Mouse (Mus musculus): ENCODE data around the gene Snx29. TPM values are rescaled to one million over a fixed set of nuclear protein-coding genes. Genes with fewer than 3 reads are reported as not detected.
A peak's percentile ranks its signal among the peaks of the same experiment; 100 is the strongest.

Gene Snx29
- polyA plus RNA-seq, 1 experiment: 27.7 TPM

DNA sequence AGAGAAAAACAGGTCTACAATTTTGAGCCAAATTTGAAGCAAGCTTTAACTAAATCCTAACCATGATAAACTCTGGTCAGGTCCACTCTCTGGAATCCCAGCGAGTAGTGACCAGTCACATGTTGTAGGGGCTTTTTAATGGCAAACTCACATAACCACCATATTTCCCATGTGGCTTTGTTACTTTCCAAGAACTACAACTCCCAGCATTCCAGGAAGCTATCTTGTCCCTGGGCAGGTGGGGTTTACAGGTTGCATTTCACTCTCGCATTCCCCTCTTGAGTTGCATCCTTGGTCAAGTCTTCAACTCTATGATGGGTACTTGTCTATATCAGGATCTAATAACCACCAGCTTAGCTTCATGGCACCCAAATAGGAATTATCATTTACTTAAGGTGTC, 17.2 kb upstream of the Snx29 start:
- TF ChIP-seq CTCF (IDR thresholded peaks at IDR 0.05; ENCODE audit: low read depth, low read length): no peak
- no peak for TF ChIP-seq POLR2A (IDR thresholded peaks at IDR 0.05; ENCODE audit: borderline replicate concordance, low read depth, low read length)
- no peak overlapping the region for H3K27ac ChIP-seq (ENCODE audit: insufficient read depth, low read depth, low read length)
- H3K4me3 ChIP-seq (ENCODE audit: insufficient read depth, low read length): no peak overlapping the region
- H3K4me1 ChIP-seq (ENCODE audit: control insufficient read depth, insufficient read depth, low read length): peaks cover 5% of the 10 kb centered on the region

DNA sequence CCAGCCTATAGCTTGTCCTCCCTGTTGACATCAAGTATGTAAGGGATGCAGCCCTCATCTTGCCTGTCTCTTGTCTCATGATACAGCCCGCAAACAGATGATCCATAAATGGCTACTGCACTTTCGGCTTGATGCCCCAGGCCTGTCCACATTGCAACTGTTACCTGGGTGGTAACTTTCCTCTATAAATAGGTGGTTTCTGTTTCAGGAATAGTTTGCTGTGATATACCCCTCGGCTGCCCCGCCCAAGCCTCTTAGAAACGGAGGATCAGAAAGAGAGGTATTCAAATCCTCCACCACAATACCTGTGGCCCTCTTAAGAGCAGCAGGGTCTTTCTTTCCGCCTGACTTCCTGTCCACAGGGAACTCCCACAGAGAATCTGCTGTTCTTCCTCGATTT, 9.2 kb upstream of the Snx29 start, which contains the start of gene Tnfrsf17:
Gene Tnfrsf17, plus strand, starts transcription at position 301 of the 400 bp plus-strand sequence.
- H3K27ac ChIP-seq (ENCODE audit: insufficient read depth, low read depth, low read length): no peak within 1 kb of the TSS
- TF ChIP-seq CTCF (IDR thresholded peaks at IDR 0.05; ENCODE audit: low read depth, low read length): no peak
- no peak for TF ChIP-seq POLR2A (IDR thresholded peaks at IDR 0.05; ENCODE audit: borderline replicate concordance, low read depth, low read length)
- H3K4me3 ChIP-seq (ENCODE audit: insufficient read depth, low read length): no peak within 1 kb of the TSS
- peaks cover 48% of the 10 kb centered on the region for H3K4me1 ChIP-seq (ENCODE audit: control insufficient read depth, insufficient read depth, low read length)

- H3K4me3 ChIP-seq (ENCODE audit: insufficient read depth, low read length): no peak overlapping the region
- TF ChIP-seq CTCF (IDR thresholded peaks at IDR 0.05; ENCODE audit: low read depth, low read length) (no peak), POLR2A (IDR thresholded peaks at IDR 0.05; ENCODE audit: borderline replicate concordance, low read depth, low read length) (no peak)
- peaks cover 45% of the 10 kb centered on the region for H3K4me1 ChIP-seq (ENCODE audit: control insufficient read depth, insufficient read depth, low read length)
- H3K27ac ChIP-seq (ENCODE audit: insufficient read depth, low read depth, low read length): peak overlapping the region; percentile 62
These were observed 6.9 kb upstream of the Snx29 start for GRCm38 (mm10) chr16:11315786-11316320.

DNA sequence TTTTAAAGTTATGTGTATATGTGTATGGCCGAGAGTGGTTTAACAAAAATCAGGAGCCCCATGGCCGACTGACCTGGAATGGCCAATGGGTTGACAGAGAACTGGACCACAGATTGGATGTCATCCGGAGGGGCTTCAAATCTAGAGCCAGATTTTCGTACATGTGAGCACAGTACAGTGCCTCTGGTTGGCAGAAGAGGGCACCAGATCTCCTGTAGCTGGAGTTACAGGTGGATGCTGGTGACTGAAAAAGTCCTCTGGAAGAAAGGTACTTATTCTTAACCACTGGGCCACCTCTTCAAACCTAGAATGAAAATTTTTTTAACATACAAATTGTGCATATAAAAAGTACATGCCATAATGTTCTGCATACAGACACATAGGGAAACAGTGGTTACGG, 6.0 kb upstream of the Snx29 start:
- Histone ChIP-seq H3K4me3 (ENCODE audit: insufficient read depth, low read length) (no peak overlapping the region), H3K4me1 (ENCODE audit: control insufficient read depth, insufficient read depth, low read length) (peaks cover 47% of the 10 kb centered on the region), H3K27ac (ENCODE audit: insufficient read depth, low read depth, low read length) (peak overlapping the region; percentile 62)
- TF ChIP-seq POLR2A (IDR thresholded peaks at IDR 0.05; ENCODE audit: borderline replicate concordance, low read depth, low read length) (no peak), CTCF (IDR thresholded peaks at IDR 0.05; ENCODE audit: low read depth, low read length) (no peak)

DNA sequence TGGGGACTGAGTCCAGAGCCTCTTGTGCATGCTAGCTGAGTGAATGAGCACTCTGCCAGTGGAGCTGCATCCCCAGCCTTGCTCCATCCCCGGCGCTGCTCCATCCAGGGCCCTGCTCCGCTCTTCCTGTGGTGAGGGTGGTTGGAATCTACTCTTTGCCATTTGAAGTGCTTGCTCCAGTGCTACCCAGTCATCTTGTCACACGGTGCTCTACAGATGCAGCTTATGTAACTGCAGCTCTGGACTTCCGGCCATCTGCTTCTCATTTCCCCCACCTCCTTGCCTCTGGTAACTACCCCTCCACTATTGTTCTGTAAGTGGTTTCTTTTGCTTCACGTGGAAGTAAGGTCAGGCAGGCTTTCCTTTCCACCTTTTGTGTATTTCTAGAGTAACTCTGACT, 5.4 kb upstream of the Snx29 start:
- TF ChIP-seq CTCF (IDR thresholded peaks at IDR 0.05; ENCODE audit: low read depth, low read length): no peak
- no peak for TF ChIP-seq POLR2A (IDR thresholded peaks at IDR 0.05; ENCODE audit: borderline replicate concordance, low read depth, low read length)
- H3K27ac ChIP-seq (ENCODE audit: insufficient read depth, low read depth, low read length): peak overlapping the region; percentile 65
- H3K4me1 ChIP-seq (ENCODE audit: control insufficient read depth, insufficient read depth, low read length): peaks cover 53% of the 10 kb centered on the region
- H3K4me3 ChIP-seq (ENCODE audit: insufficient read depth, low read length): no peak overlapping the region

DNA sequence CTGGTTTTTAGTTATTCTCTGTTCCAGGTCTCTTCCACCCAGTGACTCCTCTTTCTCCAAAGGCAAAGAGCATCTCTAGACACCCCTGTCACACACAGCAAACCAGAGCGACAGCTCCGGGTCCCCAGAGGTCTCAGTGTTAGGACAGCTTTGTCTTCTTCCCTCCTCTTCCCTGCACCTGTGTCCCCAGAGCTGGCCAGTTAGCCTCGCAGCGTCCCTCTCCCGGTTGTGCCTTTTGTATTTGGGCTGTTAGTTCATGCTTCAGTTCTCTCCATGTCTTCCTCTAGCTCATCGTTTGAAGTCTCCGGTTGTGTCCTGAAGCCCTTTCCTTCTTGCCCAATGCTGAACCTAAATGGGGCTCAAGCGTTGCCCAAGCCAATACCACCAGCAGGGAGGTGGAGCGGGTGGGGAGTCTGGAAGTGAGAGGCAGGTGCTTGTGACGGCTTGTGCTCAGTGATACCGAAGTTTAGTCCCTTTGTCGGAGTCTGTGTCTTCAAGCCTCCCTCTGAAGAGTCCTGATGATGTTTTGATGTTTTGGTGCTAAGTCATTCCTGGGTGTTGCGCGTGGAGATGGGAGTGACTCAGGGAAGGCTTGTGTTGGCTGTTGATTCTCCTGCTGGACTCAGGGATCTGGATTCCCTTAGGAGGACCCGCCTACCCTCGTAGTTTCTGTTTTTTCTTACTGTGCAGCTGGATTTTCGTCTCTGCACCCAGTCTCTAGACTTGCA, 780 bp downstream of the Snx29 start:
- TF ChIP-seq POLR2A (IDR thresholded peaks at IDR 0.05; ENCODE audit: borderline replicate concordance, low read depth, low read length) (no peak), CTCF (IDR thresholded peaks at IDR 0.05; ENCODE audit: low read depth, low read length) (no peak)
- peaks cover 27% of the 10 kb centered on the region for H3K4me1 ChIP-seq (ENCODE audit: control insufficient read depth, insufficient read depth, low read length)
- peak overlapping the region; percentile 70 for H3K4me3 ChIP-seq (ENCODE audit: insufficient read depth, low read length)
- peak overlapping the region; percentile 80 for H3K27ac ChIP-seq (ENCODE audit: insufficient read depth, low read depth, low read length)

DNA sequence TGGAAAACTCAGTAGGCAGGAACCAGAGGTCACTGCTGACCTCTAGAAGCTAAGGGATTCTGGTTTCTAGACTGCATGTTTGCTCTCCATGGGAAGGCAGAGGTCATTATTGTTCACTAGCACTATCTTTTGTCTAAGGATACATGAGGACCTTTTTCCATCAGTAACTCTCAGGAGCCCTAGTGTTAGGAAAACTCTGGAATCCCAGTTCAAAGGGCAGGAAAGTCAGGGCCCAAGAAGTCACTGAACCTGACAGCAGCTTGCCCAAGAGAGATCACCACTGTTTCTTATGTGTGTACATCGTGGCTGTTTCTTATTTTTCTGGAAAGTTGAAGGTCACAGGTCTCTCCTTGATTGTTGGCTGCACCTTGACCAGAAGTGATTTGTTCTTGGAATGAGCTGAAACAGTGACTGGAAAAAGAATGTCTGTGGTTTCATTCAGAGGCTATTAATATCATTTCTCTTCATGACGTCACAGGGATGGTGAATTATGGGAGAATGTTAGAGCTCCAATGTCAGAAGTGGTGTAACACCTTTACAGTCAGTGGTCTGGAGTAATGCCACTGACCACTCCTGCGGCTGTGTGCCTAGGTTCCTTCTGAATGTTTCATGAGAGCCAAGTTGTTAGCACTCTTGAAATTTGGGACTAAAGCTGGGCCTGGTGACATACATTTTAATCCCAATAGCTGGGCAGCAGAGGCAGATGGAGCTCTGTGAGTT, 7.5 kb downstream of the Snx29 start:
- H3K27ac ChIP-seq (ENCODE audit: insufficient read depth, low read depth, low read length): no peak overlapping the region
- H3K4me1 ChIP-seq (ENCODE audit: control insufficient read depth, insufficient read depth, low read length): peaks cover 43% of the 10 kb centered on the region
- no peak overlapping the region for H3K4me3 ChIP-seq (ENCODE audit: insufficient read depth, low read length)
- no peak for TF ChIP-seq POLR2A (IDR thresholded peaks at IDR 0.05; ENCODE audit: borderline replicate concordance, low read depth, low read length)
- no peak for TF ChIP-seq CTCF (IDR thresholded peaks at IDR 0.05; ENCODE audit: low read depth, low read length)

DNA sequence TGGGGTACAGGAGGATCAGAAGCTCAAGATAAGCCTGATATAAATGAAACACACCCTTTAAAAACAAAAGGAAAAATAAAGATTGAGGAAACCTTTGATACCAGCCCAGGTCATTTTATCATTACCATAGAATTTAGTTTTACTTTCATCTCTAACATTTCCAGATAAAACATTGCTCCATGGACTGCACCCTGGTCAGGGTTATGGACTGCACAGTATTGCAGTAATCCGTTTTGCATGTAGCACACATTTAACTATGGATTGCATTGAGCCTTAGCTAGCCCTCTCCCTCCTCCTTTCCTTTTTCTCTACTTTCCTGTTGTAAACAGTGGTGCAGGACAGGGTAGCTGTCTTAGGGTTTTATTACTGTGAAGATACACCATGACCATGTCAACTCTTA, 8.3 kb downstream of the Snx29 start:
- Histone ChIP-seq H3K4me1 (ENCODE audit: control insufficient read depth, insufficient read depth, low read length) (peaks cover 43% of the 10 kb centered on the region), H3K27ac (ENCODE audit: insufficient read depth, low read depth, low read length) (no peak overlapping the region), H3K4me3 (ENCODE audit: insufficient read depth, low read length) (no peak overlapping the region)
- TF ChIP-seq CTCF (IDR thresholded peaks at IDR 0.05; ENCODE audit: low read depth, low read length) (no peak), POLR2A (IDR thresholded peaks at IDR 0.05; ENCODE audit: borderline replicate concordance, low read depth, low read length) (no peak)

GRCm38 (mm10) chr16:11343292-11343815, 20.6 kb downstream of the Snx29 start:
- no peak for TF ChIP-seq POLR2A (IDR thresholded peaks at IDR 0.05; ENCODE audit: borderline replicate concordance, low read depth, low read length)
- no peak for TF ChIP-seq CTCF (IDR thresholded peaks at IDR 0.05; ENCODE audit: low read depth, low read length)
- Histone ChIP-seq H3K4me1 (ENCODE audit: control insufficient read depth, insufficient read depth, low read length) (peaks cover 46% of the 10 kb centered on the region), H3K27ac (ENCODE audit: insufficient read depth, low read depth, low read length) (peak overlapping the region; percentile 95), H3K4me3 (ENCODE audit: insufficient read depth, low read length) (no peak overlapping the region)

DNA sequence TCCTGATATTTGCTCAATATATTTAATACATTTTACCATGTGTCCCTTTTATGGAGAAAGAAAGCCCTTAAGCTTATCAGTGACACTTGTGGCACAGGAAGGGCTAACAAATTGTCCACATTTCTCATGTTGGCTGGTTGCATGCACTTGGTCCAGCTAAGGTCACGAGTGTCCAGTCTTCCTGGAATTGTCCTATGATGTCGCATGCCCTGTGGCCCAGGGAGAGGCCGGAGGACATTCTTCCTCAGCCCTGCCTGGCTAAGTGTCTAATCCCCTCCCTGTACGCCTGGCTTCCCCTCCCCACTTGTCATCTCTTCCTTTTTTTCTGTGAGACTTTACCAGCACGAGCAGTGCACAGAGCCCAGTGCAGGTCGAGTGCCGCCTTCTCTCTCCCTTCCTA, 29.2 kb downstream of the Snx29 start:
- Histone ChIP-seq H3K27ac (ENCODE audit: insufficient read depth, low read depth, low read length) (peak overlapping the region; percentile 28), H3K4me3 (ENCODE audit: insufficient read depth, low read length) (no peak overlapping the region), H3K4me1 (ENCODE audit: control insufficient read depth, insufficient read depth, low read length) (peaks cover 10% of the 10 kb centered on the region)
- no peak for TF ChIP-seq CTCF (IDR thresholded peaks at IDR 0.05; ENCODE audit: low read depth, low read length)
- no peak for TF ChIP-seq POLR2A (IDR thresholded peaks at IDR 0.05; ENCODE audit: borderline replicate concordance, low read depth, low read length)
